Mouse (Mus musculus) fibroblast of lung, adult 2 months (primary cell): ENCODE measurements around the gene Mllt10.
"Not testable (repeated sequence)": the region's sequence is repeated elsewhere in the genome, so short reads cannot be mapped to it uniquely, and the experiment has no call there.

ENCODE experiments used
- DNase-seq: peaks from one replicate; pipeline ENCODE4 v3.0.0-alpha.2; 2011; ENCODE audit warnings: low read depth

The Mllt10 gene

DNA sequence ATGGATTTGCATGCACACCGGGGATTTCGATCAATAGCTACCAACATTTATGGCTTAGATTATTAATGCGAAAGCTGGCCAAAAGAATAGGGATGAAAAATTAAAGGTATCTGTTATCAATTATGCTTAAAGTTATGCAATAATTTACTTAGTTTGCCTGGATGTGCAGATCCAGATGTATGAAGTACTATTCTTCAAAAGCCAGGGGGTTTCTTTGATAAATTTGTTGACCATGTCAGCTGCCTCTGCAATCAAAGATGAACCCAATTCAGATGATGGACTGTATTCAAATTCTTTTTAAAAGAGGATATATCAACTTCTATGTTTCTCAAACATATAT lies 3.2 kb upstream of the Mllt10 start:
- DNase-seq: no peak

DNA sequence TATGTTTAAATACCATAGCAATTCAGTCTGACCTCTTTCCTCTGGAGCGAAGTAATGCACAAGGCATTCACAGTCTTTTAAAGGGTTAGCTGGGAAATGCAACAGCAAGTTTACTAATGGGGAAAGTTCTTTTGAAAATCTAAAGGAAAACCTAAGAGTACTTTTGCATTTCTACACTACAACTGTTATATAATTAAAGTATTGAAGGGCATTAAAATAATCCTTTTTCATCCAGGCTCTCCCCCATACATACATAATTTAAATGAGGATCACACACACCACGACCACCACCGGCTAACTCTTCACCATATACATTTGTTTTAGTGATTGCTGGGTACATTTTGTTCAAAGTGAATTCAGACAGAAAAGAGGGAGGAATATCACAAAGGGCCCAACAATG lies 2.5 kb upstream of the Mllt10 start:
- no peak for DNase-seq

DNA sequence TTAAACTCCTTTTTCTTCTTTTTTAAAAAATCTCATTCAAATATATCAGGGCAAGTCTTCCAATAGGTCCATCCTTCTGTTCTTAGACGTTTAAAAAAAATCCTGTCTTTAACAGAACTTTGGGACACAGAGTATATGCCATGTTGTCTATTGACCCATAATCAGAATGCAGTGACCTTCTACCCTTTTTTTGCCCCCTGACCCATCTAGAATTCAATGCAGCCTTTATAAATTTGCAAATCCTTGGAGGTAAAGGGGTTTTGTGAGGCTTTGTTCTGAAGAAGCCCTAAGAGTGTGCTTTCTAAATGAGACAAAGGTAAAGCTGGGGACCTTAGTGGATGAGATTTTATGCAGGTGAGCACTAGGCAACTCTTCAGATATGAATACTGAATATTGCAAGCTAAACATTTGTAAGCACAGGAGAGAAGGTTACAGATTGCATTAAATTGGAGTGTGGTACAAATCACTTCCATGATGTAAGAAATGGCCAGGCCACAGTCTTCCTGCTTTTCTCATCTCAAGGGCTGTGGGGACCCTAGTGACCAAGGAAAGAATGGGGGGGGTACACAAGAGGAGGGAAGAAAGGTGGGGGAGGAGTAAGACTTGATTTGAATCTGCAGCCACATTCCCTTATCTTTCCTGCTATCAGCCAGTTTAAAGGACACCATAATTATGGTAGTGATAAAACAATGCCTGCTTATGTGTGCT lies 1.6 kb upstream of the Mllt10 start:
- no peak for DNase-seq

DNA sequence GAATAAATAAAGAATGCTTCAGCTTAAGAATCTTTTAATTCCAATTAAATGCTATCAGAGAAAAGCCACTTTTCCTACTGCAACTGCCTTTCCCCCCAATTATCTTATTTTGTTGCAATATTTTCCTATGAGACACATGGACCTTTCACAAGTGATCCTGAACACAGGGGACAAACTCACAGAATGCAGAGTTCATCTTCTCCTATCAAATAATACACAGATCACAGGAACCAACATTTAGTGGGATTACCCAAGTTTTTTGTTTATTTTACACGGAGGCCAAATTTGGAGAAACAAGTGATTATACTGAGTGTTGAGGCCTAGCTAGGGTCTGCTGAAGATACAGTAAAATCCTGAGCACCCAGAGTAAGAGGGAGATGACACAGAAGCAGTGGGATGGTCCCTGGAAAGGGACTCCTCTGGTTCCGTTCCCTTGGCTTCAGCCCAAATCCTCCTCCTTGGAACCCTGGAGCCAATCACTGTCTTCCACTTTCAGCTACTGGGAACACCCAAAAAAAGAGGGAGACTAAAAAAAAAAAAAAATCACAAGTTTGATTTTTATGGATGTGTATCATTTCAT lies 996 bp upstream of the Mllt10 start:
- DNase-seq: no peak

DNA sequence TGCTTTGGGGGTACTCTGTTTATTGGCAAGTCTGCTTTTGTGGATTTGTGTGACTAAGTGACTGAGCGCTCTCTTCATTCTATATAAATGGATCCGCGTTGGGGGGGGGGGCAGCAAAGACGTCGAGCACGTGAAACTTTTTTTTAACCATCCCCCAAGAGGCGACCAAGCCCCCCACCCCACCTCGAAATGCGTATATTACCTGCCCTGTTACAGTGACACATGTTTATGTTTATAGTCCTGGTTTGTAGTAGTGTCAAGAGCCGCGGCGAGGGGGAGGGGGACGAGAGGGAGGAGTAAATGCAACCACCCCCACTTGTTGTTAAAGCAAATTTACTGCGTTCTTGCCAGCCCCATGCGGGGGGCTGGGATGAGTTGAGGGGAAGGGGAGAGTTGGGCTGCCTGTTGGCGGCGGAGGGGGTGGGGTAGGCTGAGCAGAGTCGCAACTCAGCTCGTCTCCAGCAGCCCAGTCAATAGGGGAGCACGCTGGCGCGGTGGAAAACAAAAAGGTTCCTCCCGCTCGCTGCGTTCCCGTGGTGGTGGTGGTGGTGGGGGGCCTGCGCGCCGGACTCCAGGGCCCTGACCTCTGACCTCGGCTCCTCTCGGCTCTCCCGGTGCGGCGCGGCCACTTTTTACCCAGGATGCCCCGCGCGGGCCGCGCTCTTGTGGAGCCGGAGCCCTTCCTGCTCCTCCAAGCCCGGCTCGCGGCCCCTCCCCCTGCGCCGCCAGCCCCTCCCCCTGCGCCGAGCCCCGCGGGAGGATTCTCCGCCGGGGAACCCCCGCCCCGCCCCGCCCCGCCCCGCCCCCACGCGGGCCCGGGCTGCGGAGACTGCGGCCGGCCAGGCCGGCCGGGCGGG lies 1.1 kb downstream of the Mllt10 start:
- DNase-seq: no peak

DNA sequence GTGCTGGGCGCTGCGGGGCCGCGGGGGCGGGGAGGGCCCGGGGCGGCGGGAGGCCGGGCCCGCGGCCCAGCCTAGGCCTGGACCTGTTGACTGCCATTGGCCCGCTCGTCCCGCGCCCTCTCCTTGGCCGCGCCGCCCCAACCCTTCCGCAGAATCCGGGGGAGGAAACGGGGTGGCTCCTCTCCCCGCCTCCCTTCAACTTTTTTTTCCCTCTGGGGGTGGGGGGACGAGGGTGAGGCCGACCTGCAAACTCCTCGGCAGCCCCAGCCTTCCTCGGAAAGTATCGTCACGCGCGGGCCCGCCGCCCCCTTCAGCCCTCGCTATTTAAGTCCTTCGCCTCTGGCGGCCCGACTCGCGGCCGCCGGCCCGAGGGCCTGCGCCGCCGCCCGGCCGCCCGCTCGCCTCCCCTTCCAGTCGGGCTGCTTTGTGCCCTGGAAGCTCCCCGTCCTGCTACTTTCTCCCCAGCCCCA lies 1.8 kb downstream of the Mllt10 start:
- DNase-seq: peak; percentile 91

DNA sequence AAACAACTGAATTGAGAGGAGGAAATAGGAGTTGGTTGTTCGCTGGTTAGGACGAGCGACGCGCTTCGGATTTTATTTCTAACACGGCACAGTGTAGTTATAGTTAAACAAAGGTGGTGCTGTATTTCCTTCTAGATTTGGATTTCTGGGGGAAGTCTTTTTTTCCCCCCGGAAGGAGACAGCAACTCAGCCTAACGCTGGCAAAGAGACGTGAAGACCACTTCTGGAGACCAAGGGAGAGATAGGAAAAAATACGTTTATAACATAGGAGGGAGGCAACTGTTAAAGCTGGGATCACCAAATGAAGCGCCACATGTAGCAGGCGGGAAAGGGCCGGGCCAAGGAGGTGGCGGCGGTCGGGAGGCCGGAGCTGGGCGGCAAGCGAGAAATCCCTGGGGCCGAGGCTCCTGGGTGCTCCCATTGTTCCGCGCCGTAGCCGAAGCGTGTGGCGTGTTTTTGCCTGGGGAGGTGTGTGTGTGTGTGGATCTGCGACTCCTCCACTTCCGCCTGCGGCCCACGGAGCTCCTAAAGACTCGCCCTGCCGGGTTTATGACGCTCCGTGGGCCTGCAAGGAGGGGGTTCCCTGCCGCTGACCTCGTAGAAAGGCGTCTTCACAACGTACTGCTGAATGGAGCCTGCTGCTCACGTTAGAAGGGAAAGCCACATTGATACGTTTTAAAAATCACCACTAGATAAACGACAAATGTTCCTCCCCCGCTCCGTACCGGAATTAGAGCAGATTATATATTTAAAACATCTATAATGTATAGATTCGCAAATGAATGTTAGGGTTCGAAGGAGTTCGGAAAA lies 2.5 kb downstream of the Mllt10 start:
- DNase-seq: no peak

DNA sequence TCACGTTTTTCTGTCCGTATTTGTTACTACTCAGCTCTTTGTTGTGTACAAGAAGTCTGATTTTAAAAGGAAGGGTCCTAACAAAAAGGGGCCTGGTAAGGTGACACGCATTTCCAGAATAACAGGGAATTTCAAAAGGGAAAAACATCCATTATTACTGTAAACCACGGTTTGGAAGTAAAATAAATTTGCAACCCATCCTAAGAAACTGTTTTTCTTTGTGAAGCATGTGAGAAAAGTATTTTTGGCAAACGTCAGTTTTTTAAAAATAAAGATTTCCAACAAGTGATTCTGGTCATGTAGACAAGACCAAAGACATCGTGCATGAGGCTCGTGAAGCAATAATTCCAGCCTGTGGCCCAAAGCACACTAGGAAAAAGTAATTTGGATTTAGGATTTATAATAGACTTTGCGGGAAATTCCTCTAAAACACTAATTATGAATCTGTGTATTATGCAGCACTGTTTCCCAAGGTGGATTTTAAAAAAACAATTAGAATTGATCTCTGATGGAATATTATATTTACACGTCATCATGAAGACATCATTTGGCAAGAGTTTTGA lies 3.2 kb downstream of the Mllt10 start:
- DNase-seq: no peak

DNA sequence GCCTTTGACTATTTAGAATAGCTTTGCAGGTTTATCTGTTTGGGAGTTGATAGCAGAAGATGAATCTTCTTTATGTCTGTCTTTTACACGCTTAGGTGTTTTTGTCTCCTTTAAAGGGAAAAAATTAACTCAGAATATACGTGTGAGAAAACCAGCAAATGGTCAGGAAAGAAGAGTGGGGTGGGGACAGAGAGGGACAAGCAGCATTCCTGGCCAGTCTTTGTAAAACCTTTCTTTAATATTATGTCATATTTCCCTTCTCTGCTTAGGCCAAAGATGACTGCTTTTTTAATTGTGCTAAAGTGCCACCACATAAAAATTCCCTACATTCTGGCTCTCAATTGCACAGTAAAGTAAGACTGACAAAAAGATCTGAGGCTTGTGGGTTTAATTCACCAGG lies 4.0 kb downstream of the Mllt10 start:
- no peak for DNase-seq

DNA sequence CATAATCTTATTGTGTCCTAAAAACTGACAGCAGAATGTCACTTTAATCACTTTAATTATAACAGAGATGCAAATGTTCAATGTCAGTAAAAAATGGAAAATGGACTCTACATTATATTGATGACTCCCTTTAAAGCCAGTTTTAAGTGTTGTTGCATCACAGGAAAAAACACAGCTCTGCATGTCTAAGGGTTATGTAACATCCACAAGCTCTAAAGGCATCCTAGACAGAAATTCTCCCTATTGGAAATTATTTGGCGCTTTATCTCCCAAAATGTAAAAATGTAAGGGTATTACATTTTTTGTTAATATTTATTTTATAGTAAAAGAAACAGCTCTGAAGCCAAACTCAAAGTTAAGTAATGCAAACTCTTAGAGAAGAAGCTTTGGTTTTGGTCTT lies 4.9 kb downstream of the Mllt10 start:
- no peak for DNase-seq

DNA sequence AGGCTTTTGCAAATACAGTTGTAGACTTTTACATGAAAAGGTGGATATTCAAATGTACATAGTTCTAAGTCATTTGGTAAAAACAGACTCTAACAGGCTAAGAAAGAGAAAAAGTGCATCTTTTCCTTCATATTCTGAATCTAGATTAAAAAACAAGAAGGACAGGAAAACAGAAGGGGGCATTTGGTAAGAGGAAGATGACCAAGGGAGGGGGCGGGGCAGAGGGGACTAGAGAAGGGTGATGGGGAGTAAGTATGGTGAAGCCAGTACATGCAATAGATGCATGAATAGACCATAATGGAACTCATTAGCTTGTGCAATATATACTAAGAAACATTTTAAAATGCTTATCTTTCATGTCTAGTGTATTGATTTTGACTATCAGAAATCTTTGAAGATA lies 5.4 kb downstream of the Mllt10 start:
- DNase-seq: no peak

DNA sequence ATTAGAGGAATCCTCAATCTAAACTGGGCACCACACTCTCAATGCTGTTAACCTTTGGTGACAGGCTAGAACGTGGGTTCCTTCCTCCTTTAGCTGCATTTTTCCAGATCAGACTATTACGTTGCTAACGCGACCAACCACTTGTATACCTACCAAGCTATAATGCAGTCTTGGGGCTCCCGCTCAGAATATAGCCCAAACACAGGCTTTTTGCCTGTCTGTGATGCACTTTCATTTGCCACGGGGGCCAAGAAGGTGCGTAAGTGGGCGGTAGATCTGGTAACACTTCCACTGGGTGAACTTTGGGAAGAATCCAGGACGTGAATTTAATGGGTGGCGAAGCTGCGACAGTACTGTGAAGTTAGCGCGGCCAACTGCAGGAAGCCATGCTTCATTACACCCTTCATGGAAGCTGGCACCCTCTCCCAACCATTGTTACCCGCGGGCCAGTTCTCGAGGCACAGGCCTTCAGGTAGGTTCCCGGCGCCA lies 8.8 kb downstream of the Mllt10 start:
- no peak for DNase-seq

DNA sequence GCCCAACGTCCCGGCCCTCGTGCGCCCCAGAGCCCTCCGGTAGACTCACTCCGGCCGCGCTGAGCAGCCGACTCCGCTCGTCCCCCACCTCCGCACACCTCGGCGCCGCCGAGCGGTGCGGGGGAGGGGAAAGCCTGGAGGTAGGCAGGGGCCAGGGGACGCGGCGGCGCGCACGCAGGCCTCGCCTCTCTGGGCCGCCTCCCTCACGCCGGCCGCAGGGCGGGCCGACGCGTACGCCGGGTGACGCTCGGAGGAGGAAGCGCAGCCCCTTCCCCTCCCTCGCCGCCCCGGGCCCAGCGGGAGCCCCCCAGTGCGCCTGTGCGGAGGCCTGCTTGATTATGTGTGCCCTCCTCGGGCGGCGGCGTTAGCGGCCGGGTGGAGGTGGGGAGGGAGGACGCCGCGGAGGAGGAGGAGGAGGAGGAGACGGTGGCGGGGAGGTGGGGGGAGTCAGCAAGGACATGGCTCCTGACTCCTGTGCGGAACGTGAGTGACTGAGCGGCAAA lies 9.4 kb downstream of the Mllt10 start:
- DNase-seq: no peak

DNA sequence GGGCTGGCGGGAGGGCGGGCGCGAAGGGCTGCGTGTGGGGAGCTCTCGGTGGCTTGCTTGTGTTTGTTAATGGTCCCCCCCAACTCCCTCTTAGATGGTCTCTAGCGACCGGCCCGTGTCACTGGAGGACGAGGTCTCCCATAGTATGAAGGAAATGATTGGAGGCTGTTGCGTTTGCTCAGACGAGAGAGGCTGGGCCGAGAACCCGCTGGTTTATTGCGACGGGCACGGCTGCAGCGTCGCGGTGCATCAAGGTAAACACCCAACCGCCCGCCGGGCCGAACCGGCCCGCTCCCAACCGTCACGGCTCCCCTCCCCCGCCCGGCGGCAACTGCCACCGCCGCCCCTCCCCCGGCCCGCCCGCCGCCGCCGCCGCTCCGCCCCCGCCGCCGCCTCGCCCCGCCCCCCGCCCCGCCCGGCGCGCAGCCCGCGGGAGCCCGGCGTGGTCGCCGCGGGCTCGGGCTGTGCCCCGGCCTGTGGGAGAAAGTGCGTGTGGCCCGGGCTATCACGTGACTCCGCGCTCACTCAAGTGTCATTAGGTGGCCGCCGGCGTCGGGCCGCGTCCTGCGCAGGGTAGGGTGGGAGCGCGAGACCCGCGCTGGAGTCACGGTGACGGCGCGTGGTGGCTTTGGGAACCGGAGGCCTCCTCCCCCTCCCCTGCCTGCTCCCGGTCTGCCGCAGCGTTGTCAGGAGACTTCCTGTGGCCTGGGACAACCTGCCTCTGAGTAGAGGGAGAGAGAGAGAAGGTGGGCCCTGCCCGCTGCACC lies 10.1 kb downstream of the Mllt10 start:
- no peak for DNase-seq

DNA sequence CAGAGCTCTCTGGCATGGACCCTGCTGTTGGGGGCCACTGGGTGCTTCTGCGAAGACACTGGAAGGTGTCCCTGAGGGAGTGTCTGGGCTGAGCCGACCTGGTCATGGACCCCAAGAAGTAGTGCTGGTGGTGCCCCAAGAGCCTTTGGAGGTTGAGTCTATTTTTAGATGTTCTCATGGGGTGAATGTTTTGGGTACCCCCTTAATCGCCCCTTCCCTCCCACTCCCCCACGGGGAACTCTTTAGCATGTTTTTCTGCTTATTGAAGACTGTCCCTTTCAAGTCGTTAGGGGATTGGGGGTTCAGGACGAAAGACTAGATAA lies 10.6 kb downstream of the Mllt10 start:
- DNase-seq: no peak

DNA sequence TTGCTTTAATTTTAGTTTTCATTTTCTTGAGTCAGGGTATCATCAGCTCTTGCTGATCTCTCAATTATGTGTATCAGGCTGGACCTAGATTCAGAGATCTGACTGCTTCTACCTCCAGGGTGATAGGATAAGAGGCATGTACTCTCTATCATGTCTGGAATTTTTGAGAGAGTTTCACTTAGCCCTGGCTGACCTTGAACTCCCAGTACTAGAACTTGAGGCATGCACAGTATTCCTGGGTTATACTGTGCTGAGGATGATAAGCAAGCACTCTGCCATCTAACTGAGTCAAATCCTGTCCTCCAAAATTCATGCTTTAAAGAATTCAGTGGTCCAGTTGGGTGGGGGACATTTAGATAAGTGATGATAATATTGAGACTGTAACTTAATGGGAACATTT lies 11.4 kb downstream of the Mllt10 start:
- no peak for DNase-seq

DNA sequence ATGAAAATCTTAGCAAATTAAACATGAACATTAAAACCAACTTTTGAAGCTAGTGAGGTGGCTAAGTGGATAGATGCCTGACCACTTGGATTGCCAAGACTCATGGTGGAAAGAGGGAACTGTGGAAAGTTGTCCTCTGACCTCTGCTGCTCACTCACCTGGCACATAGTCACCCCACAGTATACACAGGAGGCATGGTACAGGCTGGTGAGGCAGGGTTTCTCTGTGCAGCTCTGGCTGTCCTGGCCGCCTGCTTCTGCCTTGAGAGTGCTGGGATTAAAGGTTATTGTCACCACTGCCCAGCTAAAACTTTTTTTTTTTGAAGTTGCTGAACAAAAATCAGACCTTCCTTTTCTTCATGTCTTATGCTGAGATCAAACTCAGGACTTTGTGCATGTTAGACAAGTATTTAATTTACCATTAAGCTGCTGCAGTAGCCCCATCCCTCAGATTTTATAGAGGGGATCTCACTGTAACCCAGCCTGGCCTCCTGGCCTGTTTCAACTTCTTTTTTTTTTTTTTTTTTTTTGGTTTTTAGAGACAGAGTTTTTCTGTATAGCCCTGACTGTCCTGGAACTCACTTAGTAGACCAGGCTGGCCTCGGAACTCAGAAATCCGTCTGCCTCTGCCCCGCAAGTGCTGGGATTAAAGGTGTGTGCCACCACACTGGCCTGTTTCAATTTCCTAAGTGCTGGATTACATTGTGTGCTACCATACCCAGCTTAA lies 13.2 kb downstream of the Mllt10 start:
- DNase-seq: no peak

DNA sequence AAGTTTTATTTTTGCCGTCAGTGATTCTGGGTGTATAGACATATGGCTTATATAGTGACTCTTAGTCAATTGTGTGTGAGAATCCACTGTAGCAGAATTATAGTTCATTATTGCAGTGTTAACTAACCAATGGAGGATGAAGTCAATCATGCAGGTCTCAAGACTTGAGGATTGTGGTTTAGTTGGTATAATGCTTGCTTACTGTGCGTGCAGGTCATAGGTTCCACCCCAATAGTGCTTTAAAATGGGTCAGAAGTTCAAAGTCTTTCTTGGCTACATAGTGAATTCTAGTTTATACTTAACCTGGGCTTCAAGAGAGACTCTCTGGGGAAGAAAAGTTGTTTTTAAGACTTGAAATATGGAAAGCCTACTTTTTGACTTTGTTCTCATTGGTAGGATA lies 16.9 kb downstream of the Mllt10 start:
- DNase-seq: no peak

DNA sequence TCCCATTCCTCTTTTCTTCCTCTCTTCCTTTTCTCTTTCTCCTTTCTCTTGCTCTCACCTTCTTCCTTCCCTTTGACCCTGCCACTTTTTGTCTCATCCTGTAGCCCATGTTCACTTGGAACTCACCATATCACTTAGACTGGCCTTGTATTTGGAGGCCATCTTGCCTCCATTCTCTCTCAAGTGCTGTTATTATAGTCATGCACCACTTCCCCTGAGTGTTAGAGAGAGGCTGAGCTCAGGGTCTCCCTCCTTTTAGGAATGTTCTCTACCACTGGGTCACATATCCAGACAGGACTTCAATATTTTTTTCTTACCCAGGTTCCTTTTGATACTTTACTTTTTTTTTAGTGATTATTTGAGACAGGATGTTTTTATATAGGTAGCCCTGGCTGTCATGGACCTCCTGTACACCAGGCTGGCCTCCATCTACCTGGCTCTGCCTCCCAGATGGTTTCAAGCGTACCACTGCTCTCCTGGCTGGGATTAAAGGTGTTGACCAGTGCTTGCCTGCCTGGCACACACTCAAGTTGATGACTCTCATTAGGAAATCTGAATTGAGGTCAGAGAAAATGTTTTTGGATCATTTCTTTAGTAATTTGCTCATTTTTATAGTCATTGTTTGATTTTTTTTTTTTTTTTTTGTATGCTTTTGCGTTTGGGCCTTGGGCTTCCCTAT lies 25.3 kb downstream of the Mllt10 start:
- DNase-seq: no peak

DNA sequence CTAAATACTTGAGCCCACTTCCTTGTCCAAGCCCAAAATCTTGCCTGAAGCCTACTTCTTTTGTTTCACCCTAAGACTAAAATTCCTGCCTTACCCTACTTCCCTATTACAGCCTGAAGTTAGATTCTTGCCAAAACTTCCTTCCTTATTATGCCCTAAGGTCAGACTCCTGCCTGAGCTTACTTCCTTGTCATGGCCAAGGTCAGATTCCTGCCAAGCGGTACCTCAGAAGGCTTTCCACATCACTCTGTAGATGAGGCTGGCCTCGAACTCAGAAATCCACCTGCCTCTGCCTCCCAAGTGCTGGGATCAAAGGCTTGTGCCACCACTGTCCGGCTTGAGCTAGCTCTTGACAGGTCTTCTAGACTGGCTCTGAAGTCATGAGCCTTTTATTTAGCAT lies 32.7 kb downstream of the Mllt10 start:
- DNase-seq: not testable (repeated sequence)
